Mouse (Mus musculus): Measurements from ENCODE around the gene Sars2. TPM values are rescaled to one million over a fixed set of nuclear protein-coding genes. Genes with fewer than 3 reads are reported as not detected.
A peak's percentile ranks its signal among the peaks of the same experiment; 100 is the strongest.

Sars2 gene
- polyA plus RNA-seq, 1 experiment from 2014 or later: 18.7 TPM

DNA sequence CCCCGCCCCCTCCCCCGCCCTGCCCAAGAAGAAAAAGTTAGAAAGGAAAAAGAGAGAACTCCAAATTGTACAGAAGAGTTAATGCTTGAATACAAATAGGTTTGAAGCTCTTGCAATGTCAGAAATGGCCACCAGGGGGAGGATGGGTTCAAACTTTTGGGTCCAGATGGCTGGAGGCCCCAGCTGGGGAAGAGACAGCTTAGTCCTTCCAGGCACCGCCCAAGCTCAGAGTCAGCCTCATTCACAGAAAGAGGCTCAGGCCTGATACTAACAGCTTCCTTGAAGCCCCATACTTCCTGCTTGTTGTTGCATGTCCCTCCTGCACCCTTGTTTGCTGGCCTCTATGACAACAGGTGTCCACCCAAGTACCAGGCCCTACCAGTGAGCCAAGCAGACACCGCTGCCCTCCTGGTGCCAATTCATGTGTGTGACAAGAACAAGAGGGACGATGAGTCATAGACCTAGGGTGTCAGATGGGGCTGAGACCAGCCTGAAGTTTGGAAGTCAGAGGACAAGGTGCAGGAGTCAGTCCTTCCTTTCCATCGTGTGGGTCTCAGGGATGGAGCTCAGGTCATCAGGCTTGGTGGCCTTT, 38.4 kb downstream of the Sars2 start:
- Histone ChIP-seq H3K4me1 (ENCODE audit: control insufficient read depth, insufficient read depth, low read depth, low read length) (no peaks in the 10 kb centered on the region), H3K27me3 (replicated peaks; ENCODE audit: control insufficient read depth, insufficient read depth, low read length) (no peaks in the 10 kb centered on the region), H3K9me3 (ENCODE audit: control insufficient read depth, low read length) (no peaks in the 10 kb centered on the region), H3K4me2 (ENCODE audit: low read length) (no peak overlapping the region), H3K4me3 (ENCODE audit: low read length) (no peak overlapping the region), H3K36me3 (ENCODE audit: control insufficient read depth, insufficient read depth, low read length) (no peaks in the 10 kb centered on the region), H3K9ac (ENCODE audit: low read depth, low read length) (no peak overlapping the region), H3K27ac (ENCODE audit: low read depth, low read length) (no peak overlapping the region)
- ATAC-seq: peak; percentile 67
- 45% methylated on average over 6 of the region's 6 CpGs for WGBS

DNA sequence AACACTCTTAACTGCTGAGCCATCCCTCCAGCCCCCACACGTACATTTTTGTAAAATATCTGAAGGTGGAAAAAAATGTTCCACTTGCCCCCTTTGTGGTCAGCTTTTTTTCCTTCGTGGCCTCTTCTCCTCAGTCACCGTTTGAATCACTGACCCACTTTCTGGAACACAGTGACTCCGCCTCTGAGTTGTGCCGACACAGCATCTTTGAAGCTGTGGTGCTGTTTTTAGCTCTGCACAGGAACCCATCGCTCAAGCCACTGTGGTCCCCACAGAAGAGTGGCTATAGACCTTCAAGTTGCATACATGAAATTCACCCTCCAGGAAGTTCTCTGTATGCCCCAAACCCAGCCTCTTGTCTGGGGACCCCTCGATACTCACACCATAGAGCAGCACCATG, 39.1 kb downstream of the Sars2 start:
- H3K27ac ChIP-seq (ENCODE audit: low read depth, low read length): no peak overlapping the region
- no peaks in the 10 kb centered on the region for H3K36me3 ChIP-seq (ENCODE audit: control insufficient read depth, insufficient read depth, low read length)
- no peak overlapping the region for H3K4me3 ChIP-seq (ENCODE audit: low read length)

GRCm38 (mm10) chr7:28781261-28781663, 39.5 kb downstream of the Sars2 start:
- no peaks in the 10 kb centered on the region for H3K27me3 ChIP-seq (replicated peaks; ENCODE audit: control insufficient read depth, insufficient read depth, low read length)
- no peaks in the 10 kb centered on the region for H3K36me3 ChIP-seq (ENCODE audit: control insufficient read depth, insufficient read depth, low read length)
- H3K27ac ChIP-seq (ENCODE audit: low read depth, low read length): no peak overlapping the region
- no peaks in the 10 kb centered on the region for H3K4me1 ChIP-seq (ENCODE audit: control insufficient read depth, insufficient read depth, low read depth, low read length)
- no peak overlapping the region for H3K9ac ChIP-seq (ENCODE audit: low read depth, low read length)
- no peak overlapping the region for H3K4me2 ChIP-seq (ENCODE audit: low read length)
- WGBS: 88% methylated on average over 8 of the region's 8 CpGs
- ATAC-seq: no peak
- no peaks in the 10 kb centered on the region for H3K9me3 ChIP-seq (ENCODE audit: control insufficient read depth, low read length)
- no peak overlapping the region for H3K4me3 ChIP-seq (ENCODE audit: low read length)

More for the DNA sequence above, 39.1 kb downstream of the Sars2 start:
- ATAC-seq: no peak
- Histone ChIP-seq H3K9ac (ENCODE audit: low read depth, low read length) (no peak overlapping the region), H3K9me3 (ENCODE audit: control insufficient read depth, low read length) (no peaks in the 10 kb centered on the region), H3K4me2 (ENCODE audit: low read length) (no peak overlapping the region), H3K27me3 (replicated peaks; ENCODE audit: control insufficient read depth, insufficient read depth, low read length) (no peaks in the 10 kb centered on the region), H3K4me1 (ENCODE audit: control insufficient read depth, insufficient read depth, low read depth, low read length) (no peaks in the 10 kb centered on the region)
- 78% methylated on average over 7 of the region's 7 CpGs for WGBS

DNA sequence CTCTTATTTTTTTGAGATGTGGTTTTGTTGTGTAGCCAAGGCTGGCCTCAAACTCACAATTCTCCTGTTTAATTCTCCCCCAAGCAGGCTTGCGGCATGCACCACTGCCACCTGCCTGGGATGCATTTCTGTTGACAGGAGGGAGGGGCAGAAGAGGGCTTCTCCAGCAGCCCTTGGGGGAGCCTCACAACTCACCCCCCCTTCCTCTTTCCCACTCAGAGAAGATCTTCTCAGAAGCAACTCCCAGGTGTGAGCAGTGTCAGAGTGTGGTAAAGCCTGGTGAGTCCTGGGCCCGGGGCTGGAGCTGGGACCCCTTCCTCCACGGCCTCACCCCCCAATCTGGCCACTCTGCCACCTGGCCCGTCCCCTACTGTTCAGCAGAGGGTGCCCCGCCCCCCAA, 43.4 kb downstream of the Sars2 start:
- Histone ChIP-seq H3K9me3 (ENCODE audit: control insufficient read depth, low read length) (no peaks in the 10 kb centered on the region), H3K4me3 (ENCODE audit: low read length) (no peak overlapping the region), H3K4me2 (ENCODE audit: low read length) (no peak overlapping the region), H3K27ac (ENCODE audit: low read depth, low read length) (no peak overlapping the region), H3K4me1 (ENCODE audit: control insufficient read depth, insufficient read depth, low read depth, low read length) (no peaks in the 10 kb centered on the region), H3K36me3 (ENCODE audit: control insufficient read depth, insufficient read depth, low read length) (peaks cover 3% of the 10 kb centered on the region), H3K27me3 (replicated peaks; ENCODE audit: control insufficient read depth, insufficient read depth, low read length) (no peaks in the 10 kb centered on the region), H3K9ac (ENCODE audit: low read depth, low read length) (no peak overlapping the region)
- no peak for ATAC-seq
- WGBS: 71% methylated on average over 5 of the region's 5 CpGs

DNA sequence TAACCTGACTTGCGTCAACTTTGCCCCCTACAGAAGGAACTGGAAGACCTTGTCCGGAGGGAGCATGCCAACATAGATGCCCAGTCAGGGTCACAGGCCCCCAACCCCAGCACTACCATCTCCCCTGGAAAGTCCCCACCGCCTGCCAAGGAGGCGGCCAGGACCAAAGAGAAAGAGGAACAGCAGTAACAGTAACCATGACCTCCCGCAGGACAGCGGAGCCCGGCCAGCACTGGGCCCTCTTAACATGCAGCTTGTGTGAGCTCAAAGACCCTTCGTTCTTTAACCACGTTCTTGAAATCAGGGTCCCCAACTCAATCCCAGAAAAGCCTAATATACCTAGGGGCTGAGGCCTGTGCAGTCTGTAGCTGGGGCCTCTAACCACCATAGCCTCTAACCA, 46.1 kb downstream of the Sars2 start:
- Histone ChIP-seq H3K27ac (ENCODE audit: low read depth, low read length) (no peak overlapping the region), H3K4me2 (ENCODE audit: low read length) (no peak overlapping the region), H3K36me3 (ENCODE audit: control insufficient read depth, insufficient read depth, low read length) (peaks cover 3% of the 10 kb centered on the region), H3K4me1 (ENCODE audit: control insufficient read depth, insufficient read depth, low read depth, low read length) (no peaks in the 10 kb centered on the region), H3K9ac (ENCODE audit: low read depth, low read length) (no peak overlapping the region), H3K27me3 (replicated peaks; ENCODE audit: control insufficient read depth, insufficient read depth, low read length) (no peaks in the 10 kb centered on the region), H3K4me3 (ENCODE audit: low read length) (no peak overlapping the region), H3K9me3 (ENCODE audit: control insufficient read depth, low read length) (no peaks in the 10 kb centered on the region)
- no peak for ATAC-seq
- WGBS: 92% methylated on average over 9 of the region's 9 CpGs

GRCm38 (mm10) chr7:28788307-28789195, 46.8 kb downstream of the Sars2 start, which contains the start of gene Rinl:
TSS of gene Rinl (plus strand) at chr7:28788969.
- Histone ChIP-seq H3K27ac (ENCODE audit: low read depth, low read length) (no peak within 1 kb of the TSS), H3K4me2 (ENCODE audit: low read length) (no peak within 1 kb of the TSS), H3K9ac (ENCODE audit: low read depth, low read length) (no peak within 1 kb of the TSS), H3K4me1 (ENCODE audit: control insufficient read depth, insufficient read depth, low read depth, low read length) (no peaks in the 10 kb centered on the region), H3K27me3 (replicated peaks; ENCODE audit: control insufficient read depth, insufficient read depth, low read length) (no peaks in the 10 kb centered on the region), H3K9me3 (ENCODE audit: control insufficient read depth, low read length) (no peaks in the 10 kb centered on the region), H3K36me3 (ENCODE audit: control insufficient read depth, insufficient read depth, low read length) (peaks cover 3% of the 10 kb centered on the region), H3K4me3 (ENCODE audit: low read length) (no peak within 1 kb of the TSS)
- no peak for ATAC-seq
- 75% methylated on average over 5 of the region's 5 CpGs for WGBS

GRCm38 (mm10) chr7:28789235-28789634, 47.4 kb downstream of the Sars2 start:
- Histone ChIP-seq H3K4me1 (ENCODE audit: control insufficient read depth, insufficient read depth, low read depth, low read length) (no peaks in the 10 kb centered on the region), H3K27me3 (replicated peaks; ENCODE audit: control insufficient read depth, insufficient read depth, low read length) (no peaks in the 10 kb centered on the region), H3K9me3 (ENCODE audit: control insufficient read depth, low read length) (no peaks in the 10 kb centered on the region), H3K4me2 (ENCODE audit: low read length) (no peak overlapping the region), H3K9ac (ENCODE audit: low read depth, low read length) (no peak overlapping the region), H3K27ac (ENCODE audit: low read depth, low read length) (no peak overlapping the region), H3K36me3 (ENCODE audit: control insufficient read depth, insufficient read depth, low read length) (peaks cover 3% of the 10 kb centered on the region), H3K4me3 (ENCODE audit: low read length) (no peak overlapping the region)
- no peak for ATAC-seq
- WGBS: 82% methylated on average over 3 of the region's 3 CpGs

GRCm38 (mm10) chr7:28790066-28790806, 48.4 kb downstream of the Sars2 start:
- no peaks in the 10 kb centered on the region for H3K9me3 ChIP-seq (ENCODE audit: control insufficient read depth, low read length)
- no peaks in the 10 kb centered on the region for H3K4me1 ChIP-seq (ENCODE audit: control insufficient read depth, insufficient read depth, low read depth, low read length)
- no peaks in the 10 kb centered on the region for H3K27me3 ChIP-seq (replicated peaks; ENCODE audit: control insufficient read depth, insufficient read depth, low read length)
- H3K4me3 ChIP-seq (ENCODE audit: low read length): no peak overlapping the region
- H3K27ac ChIP-seq (ENCODE audit: low read depth, low read length): no peak overlapping the region
- H3K36me3 ChIP-seq (ENCODE audit: control insufficient read depth, insufficient read depth, low read length): peaks cover 3% of the 10 kb centered on the region
- ATAC-seq: peak; percentile 65; the same call in 1 of the 2 replicates
- no peak overlapping the region for H3K9ac ChIP-seq (ENCODE audit: low read depth, low read length)
- no peak overlapping the region for H3K4me2 ChIP-seq (ENCODE audit: low read length)
- WGBS: 50% methylated on average over 8 of the region's 8 CpGs

DNA sequence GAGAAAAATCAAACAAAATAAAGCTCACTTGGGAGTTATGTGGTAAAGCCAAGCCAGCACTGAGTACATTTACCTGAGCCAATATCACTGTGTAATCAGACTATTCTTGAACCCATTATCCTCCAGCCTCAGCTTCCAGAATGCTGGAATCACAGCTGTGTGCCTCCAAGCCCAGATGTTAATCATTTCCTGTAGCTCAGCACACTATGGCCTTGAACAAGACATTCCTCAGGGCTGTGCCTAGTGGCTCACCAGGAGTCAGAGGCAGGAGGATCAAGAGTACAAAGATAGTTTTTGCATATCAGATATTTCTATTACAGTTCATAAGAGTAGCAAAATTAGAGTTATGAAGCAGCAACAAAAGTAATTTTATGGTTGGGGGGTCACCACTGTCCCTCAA, 49.9 kb downstream of the Sars2 start:
- H3K9ac ChIP-seq (ENCODE audit: low read depth, low read length): no peak overlapping the region
- H3K4me2 ChIP-seq (ENCODE audit: low read length): no peak overlapping the region
- H3K4me1 ChIP-seq (ENCODE audit: control insufficient read depth, insufficient read depth, low read depth, low read length): no peaks in the 10 kb centered on the region; the same call in 1 of the 2 replicates
- no peak overlapping the region for H3K27ac ChIP-seq (ENCODE audit: low read depth, low read length)
- H3K27me3 ChIP-seq (replicated peaks; ENCODE audit: control insufficient read depth, insufficient read depth, low read length): no peaks in the 10 kb centered on the region
- no peak for ATAC-seq
- H3K9me3 ChIP-seq (ENCODE audit: control insufficient read depth, low read length): no peaks in the 10 kb centered on the region
- H3K36me3 ChIP-seq (ENCODE audit: control insufficient read depth, insufficient read depth, low read length): peaks cover 3% of the 10 kb centered on the region
- H3K4me3 ChIP-seq (ENCODE audit: low read length): no peak overlapping the region
